Mouse (Mus musculus) gastrocnemius, postnatal 25 days (tissue): Measurements from ENCODE around the gene Ctnnal1. TPM values are rescaled to one million over a fixed set of nuclear protein-coding genes. Genes with fewer than 3 reads are reported as not detected.
A peak's percentile ranks its signal among the peaks of the same experiment; 100 is the strongest.

Experiments used
- DNase-seq: peaks from one replicate; pipeline ENCODE4 v3.0.0; 2022
- microRNA-seq, 2 experiments: library from miRNA; unstranded; fragments of <30 nt; microRNA quantifications; one replicate each; pipeline ENCODE4 v1.2.0; 2021; ENCODE audit warnings: borderline replicate concordance in 2 of 2
- total RNA-seq, 2 experiments: library from RNA; stranded (reverse); gene quantifications; 1 replicate in 1 of 2; 2 replicates in 1 of 2; pipeline ENCODE4 v1.2.3; 2021

Gene Ctnnal1
- total RNA-seq, 2 experiments from 2014 or later: 9.9 to 11.7 TPM

DNA sequence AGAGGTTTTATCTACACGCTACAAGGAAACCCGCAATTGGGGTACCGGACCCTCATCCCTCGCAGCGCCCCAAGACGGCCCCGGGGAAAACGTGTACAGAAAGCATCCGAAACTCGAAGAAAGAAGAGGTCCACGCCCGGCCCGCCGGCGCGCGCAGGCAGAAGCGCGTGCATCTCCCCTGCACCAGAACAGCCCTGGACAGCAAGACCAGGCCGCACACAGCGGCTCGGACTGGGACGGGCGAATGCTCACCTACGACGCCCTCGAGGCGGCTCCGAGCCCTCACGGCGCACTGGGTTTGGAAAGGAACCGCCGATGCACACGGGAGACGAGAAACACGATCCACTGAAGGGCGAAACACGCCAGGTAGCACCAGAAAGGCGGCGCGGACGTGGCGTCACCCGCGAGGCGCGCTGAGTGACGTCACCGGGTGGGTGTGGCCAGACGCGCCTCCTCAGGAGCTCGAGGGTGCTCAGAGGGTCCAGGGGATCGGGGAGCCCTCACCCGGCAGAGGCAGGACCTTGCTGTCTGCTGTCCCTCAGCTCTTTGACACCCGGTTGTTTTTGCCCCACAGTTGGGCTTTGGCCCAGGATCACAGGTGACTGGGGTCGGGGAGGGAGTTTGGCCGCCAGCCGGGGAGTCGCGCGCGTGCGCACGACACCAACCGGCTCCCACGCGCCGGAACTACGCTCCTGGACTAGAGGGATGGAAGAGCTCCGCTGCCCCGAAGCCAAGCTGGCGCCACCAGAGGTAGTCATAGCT, 62.9 kb downstream of the Ctnnal1 start, which contains the start of the genes Elp1 and Fam206a:
Gene Elp1 (minus strand): TSS at position 425 of the 762 bp plus-strand sequence.
Gene Fam206a (plus strand): TSS at position 439 of the 762 bp plus-strand sequence.
- peak; percentile 90 for DNase-seq

DNA sequence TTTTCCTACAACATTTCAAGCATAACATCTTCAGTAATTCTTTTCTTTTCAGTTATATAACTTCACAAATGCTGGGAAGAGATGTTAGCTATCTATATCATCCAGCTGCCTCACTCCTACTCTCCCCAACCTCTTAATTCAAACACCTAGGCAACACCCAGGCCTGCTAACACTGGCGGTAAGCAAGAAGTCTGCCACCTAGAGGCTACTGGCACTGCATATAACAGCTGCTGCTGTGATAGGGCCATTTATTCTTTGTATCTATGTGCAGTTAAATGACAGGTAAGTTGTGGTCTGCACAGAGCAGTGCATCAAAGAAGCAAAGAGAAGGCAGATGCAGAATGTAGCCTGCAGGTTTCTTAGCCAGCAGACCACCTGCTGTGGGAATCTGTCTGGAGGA, 73.6 kb downstream of the Ctnnal1 start:
- DNase-seq: no peak

GRCm38 (mm10) chr4:56771065-56771464, 93.9 kb downstream of the Ctnnal1 start:
- no peak for DNase-seq

GRCm38 (mm10) chr4:56768913-56769312, 96.1 kb downstream of the Ctnnal1 start:
- DNase-seq: no peak

GRCm38 (mm10) chr4:56767861-56768284, 97.1 kb downstream of the Ctnnal1 start:
- no peak for DNase-seq

Small RNA genes within 50 kb of the gene (microRNA-seq; reads per million reads assigned to microRNA genes)
- 46.4 to 57.2 reads per million in 2 experiments for gene Mir32

Other genes starting within 250 kb of the Ctnnal1 start
- not detected for gene Gm26657, start 125.1 kb downstream of the Ctnnal1 start, total RNA-seq
- not detected for gene Actl7b, start 123.7 kb downstream of the Ctnnal1 start, total RNA-seq
- gene Actl7a, start 121.8 kb downstream of the Ctnnal1 start, total RNA-seq: not detected
- 10 to 100 TPM; 19.4 to 20.5 TPM for gene Elp1, start 62.9 kb downstream of the Ctnnal1 start, total RNA-seq
- gene Fam206a, start 62.8 kb downstream of the Ctnnal1 start, total RNA-seq: 1 to 10 TPM; 1.7 TPM
- gene Tmem245, start 82.2 kb upstream of the Ctnnal1 start, total RNA-seq: 10 to 100 TPM; 17.1 to 19.2 TPM
- not detected for gene Frrs1l, start 125.2 kb upstream of the Ctnnal1 start, total RNA-seq